Mouse (Mus musculus) thymus, postnatal 4 days (tissue): ENCODE data around the gene Hnrnpr.

Experiments
- DNase-seq: peaks from one replicate; pipeline ENCODE4 v3.0.0; 2021

Gene Hnrnpr

GRCm38 (mm10) chr4:136310229-136311041, at the start of gene Hnrnpr:
TSS of gene Hnrnpr (plus strand) at chr4:136310942.
- DNase-seq: peak; percentile 99

DNA sequence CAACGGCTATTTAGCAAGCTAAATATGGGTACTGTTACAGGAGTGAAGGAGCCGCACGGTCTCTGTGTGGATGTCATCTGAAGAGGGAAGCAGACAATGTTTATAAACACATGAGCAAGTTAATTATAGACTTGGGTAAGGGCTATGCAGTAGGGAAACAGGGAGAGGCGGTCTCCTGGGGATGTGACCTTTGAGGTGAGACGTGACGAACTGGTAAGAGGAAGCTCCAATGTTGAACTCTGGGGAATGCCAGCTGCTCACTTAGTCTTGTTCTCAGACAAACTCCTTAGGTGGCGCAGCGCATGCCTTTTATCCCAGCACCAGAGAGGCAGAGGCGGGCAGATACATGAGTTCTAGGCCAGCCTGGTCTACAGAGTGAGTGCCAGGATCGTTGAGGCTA, 48.8 kb upstream of the Hnrnpr start:
- no peak for DNase-seq

DNA sequence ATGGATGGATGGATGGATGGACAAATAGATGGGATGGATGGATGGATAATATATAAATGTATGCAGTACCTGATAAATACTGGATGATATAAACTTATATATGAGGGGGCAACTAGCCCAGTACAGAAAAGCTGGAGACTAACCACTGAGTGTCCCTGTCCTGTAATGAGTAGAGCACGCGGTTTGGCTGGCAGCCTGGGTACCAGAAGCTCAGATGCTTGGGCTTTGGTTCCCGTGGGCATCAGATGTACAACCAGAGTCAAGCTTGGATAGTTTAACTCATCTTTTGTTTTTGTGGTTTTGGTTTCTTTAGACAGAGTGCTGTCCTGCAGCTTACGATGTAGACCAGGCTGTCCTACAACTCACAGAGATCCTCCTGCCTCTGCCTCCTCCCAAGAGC, 47.2 kb upstream of the Hnrnpr start:
- no peak for DNase-seq

DNA sequence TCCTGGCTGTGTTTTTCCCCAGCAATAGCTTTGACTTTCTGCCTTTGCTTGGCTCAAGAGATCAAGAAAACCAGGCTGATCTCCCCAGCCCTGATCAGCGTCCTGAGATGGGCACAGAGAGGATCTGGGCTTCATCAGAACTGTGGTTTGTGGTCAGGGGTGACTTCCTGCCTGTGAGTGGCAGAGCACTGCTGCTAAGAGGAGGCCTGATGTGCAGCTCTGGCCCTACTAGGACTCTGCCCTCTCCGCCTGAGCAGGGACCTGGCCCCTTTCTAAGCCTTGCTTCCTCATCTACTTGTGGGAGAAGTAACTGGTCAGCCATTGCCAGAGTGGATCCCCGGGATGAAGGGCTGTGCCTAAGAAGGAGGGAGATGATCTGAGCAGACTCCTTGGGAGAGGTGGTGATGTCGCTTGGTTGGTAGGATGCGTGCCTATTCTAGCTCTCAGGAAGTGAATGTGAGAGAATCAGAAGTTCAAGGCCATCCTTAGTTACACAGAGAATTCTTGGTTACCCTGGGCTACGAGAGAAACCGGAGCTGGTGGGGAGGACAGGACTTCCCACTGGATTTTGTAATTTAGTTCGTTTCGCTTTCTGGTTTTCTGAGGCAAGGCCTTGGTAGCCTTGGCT, 43.9 kb upstream of the Hnrnpr start:
- peak; percentile 50 for DNase-seq

GRCm38 (mm10) chr4:136268912-136269311, 41.8 kb upstream of the Hnrnpr start:
- DNase-seq: no peak

DNA sequence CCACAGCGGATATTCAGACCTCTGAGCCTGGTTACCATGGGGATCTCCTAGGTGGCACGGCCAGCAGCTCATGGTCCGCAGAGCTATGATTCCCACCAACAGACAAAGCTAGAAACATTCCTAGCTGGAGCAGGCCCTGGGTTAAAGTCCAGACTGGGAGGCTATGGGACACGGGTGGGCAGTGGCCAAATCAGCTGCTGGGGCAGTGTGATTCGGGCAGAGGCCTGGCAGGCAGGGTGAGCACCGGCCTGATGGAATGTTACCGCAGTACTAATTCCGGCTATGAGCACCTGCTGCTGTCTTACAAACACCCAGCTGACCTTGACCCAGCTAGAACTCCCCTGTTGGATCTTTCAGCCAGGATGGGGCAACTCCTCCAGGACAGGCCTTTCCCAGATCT, 40.1 kb upstream of the Hnrnpr start:
- no peak for DNase-seq

- no peak for DNase-seq
Measured at GRCm38 (mm10) chr4:136281097-136281496, 29.6 kb upstream of the Hnrnpr start.

DNA sequence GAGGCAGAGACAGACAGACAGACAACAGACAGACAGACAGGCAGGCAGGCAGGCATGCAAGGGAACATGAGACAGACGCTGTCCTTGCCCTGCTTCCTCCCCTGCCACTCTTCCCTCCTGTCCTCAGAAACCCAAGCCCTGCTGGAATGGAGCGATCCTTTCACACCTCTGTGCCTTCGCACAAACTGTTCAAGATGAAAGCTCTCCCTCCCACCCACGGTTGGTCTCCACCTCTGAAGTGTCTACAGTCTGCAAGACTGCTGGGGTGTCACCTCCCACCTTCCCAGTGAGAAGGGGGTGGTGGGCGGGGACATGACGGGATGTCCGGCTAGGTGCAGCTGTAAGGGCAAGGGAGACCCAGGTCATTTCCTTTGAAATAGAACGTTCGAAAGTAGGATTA, 29.1 kb upstream of the Hnrnpr start:
- DNase-seq: no peak

GRCm38 (mm10) chr4:136282621-136283480, 27.9 kb upstream of the Hnrnpr start:
- DNase-seq: no peak

DNA sequence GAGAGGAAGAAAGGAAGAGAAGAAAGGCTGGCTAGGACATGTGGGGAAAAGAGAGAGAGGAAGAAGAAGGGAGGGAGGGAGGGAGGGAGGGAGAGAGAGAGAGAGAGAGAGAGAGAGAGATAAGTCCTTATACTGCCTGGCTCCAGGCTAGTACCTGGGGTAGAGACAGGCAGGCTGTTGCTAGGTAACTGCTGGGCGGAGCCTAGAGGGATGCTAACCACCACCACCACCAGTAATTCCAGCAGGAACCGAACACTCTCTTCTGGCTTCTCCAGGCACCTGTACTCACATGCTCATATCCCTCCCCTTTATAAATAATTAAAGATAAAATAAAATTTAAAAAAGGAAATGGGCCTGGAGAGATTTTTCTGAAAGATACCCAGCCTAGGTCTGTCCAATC, 27.0 kb upstream of the Hnrnpr start:
- DNase-seq: no peak

GRCm38 (mm10) chr4:136284455-136284854, 26.3 kb upstream of the Hnrnpr start, which contains the start of gene Zfp46:
TSS of gene Zfp46 (plus strand) at chr4:136284683.
- DNase-seq: no peak

DNA sequence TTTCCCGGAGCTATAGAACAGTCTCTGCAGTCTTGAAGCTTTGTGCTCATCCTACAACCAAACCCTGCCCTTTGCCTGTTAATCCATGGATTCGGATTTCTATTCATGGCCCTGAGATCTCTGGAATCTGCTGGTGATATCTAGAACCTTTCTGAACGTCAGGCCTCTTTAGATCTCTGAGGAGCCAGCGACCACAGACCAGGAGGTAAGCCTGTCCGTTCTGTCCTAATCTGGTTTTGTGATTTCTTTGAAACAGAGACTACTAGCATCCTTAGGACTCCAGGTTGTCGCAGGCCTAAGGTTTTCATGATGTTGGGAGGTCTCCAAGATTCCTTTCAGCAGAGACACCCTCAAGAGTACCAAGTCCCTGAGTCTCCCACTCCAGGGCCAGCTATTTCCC, 25.9 kb upstream of the Hnrnpr start:
- DNase-seq: no peak

- DNase-seq: peak; percentile 87
Measured at GRCm38 (mm10) chr4:136285348-136285810, 25.4 kb upstream of the Hnrnpr start.

DNA sequence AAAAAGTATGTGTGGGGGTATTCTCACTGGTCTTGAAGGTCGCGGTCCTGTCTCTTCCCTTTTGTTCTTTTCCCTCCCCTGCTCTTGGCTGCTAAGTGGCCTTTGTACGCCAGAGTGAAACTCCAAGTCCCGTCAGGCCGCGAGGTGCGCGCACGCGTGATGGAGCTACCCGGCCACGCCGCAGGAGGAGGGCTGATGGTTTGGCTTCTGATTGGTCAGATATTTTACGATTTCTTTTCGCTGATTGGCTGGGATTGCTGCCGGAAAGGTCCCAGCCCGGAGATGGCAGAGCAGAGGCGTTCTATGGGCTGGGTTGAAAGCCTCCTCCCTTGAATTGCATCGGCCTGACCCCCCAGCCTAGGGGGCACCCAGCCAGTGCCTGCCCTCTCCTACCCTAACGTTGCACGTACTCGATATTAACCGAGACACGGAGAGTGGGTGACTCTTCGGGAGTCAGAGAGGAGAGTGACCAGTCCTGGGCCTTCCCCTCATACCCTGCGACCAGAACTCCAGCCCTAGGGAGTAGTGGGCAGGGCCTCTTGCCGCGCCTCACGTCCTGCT, 24.9 kb upstream of the Hnrnpr start:
- DNase-seq: peak; percentile 96

DNA sequence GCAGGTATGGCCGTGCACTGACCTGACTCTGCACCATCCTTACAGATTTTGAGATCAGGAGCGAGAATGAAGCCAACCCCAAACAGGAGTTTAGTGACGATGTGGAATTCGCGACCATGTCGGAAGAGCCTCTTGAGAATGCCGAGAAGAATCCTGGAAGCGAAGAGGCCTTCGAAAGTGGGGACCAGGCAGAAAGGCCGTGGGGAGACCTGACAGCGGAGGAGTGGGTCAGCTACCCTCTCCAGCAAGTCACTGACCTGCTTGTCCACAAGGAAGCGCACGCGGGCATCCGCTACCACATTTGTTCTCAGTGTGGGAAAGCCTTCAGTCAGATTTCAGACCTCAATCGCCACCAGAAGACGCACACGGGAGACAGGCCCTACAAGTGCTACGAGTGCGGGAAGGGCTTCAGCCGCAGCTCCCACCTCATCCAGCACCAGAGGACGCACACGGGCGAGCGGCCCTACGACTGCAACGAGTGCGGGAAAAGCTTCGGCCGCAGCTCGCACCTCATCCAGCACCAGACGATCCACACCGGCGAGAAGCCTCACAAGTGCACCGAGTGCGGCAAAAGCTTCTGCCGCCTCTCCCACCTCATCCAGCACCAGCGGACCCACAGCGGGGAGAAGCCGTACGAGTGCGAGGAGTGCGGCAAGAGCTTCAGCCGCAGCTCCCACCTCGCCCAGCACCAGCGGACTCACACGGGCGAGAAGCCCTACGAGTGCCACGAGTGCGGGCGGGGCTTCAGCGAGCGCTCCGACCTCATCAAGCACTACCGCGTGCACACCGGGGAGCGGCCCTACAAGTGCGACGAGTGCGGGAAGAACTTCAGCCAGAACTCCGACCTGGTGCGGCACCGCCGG, 20.6 kb upstream of the Hnrnpr start:
- DNase-seq: no peak

DNA sequence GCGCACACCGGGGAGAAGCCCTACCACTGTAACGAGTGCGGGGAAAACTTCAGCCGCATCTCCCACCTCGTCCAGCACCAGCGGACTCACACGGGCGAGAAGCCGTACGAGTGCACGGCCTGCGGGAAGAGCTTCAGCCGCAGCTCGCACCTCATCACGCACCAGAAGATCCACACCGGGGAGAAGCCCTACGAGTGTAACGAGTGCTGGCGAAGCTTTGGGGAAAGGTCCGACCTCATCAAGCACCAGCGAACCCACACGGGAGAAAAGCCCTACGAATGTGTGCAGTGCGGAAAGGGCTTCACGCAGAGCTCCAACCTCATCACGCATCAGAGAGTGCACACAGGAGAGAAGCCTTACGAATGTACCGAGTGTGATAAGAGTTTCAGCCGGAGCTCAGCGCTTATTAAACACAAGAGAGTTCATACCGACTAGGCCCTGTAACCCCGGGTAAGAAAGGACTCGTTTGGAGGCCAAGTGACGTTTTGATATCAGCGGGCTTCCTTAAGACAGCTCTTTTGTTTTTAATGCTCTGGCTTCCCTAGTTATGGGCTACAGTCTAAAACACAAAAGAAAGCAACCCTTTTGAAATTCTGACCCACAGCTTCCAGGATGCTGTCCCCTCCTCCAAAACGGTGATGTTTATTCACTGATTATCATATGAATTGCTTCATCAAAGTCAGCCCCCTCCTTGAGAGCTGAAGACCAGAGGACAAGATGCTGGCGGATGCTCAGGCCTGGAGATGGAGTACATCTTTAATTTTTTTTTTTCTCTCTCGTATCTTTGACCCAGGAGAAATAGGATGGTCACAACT, 19.8 kb upstream of the Hnrnpr start:
- DNase-seq: no peak

- DNase-seq: no peak
Measured at GRCm38 (mm10) chr4:136291692-136292091, 19.1 kb upstream of the Hnrnpr start.

DNA sequence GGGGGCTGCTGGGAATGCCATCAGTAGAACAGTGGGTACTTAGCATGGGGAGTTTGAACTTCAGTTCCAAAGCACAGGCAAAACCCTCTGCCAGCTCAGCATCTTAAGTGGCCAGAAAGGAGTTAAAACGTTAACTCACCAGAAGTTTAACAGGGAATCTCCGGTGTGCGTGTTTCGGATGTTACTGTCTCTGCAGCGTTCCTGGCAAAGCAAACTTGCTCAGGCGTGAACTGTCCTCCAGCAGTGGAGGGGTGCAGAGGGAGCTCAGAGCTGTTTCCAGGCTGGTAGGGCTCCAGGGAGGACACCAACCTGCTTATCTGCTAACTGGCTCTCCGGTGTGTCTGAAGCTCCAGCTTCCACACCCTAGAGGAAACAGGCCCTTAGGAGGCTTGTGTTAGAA, 14.8 kb upstream of the Hnrnpr start:
- DNase-seq: no peak

DNA sequence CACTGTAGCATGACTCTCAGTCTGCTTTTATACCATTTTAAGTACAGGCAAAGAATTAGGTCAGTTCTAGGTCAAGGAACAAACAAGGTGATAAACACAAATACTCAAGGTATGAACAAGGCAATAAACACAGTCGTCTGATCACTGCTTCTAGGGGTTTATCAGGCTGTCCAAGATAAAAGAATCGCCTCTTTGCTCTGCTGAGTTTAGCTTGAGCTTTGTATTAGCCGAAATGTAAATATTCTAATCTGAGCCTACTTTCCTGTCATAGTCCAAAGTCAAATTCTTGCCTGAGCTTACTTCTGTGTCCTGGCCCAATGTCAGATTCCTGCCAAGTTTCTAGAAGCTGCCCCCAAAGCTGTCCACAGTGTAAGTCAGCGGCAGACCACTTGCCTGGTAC, 8.3 kb upstream of the Hnrnpr start:
- no peak for DNase-seq

DNA sequence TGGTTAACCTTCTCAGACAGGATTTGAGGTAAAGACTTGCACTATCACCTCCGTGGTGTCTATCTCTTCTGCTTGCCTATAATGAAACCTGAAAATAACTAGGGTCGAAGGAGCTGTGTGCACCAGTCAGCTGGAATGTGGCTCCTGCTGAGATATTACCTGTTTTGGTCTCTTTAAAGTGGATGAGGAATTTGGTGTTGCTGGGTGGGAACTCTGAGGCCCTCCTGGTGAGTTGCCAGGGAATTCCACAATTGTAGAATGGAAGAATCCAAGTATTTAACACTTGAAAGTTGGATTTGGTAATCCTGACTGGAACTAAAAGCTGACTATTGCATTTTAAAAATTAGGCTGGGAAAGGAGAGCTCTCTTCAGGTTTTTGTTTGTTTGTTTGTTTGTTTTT, 6.6 kb upstream of the Hnrnpr start:
- no peak for DNase-seq

DNA sequence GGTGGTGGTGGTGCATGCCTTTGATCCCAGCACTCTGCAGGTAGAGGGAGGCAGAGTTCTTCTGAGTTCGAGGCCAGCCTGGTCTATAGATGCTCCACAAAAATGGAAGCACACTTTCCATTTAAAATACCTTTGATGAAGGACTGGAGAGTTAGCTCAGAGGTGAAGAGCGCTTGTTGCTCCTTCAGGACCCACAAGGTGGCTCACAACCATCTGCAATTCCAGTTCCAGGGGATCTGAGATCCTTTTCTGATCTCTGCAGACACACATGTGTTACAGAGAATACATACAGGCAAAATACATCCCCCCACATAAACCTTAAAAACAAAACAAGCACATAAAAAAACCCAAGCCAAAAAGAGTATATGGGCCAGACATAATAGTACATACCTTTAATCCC, 2.4 kb upstream of the Hnrnpr start:
- DNase-seq: no peak
